Mouse (Mus musculus): ENCODE results near the gene Ryk. TPM values are rescaled to one million over a fixed set of nuclear protein-coding genes. Genes with fewer than 3 reads are reported as not detected.

Ryk gene
- polyA plus RNA-seq, 2 experiments, result 4.9 to 10.8 TPM

DNA sequence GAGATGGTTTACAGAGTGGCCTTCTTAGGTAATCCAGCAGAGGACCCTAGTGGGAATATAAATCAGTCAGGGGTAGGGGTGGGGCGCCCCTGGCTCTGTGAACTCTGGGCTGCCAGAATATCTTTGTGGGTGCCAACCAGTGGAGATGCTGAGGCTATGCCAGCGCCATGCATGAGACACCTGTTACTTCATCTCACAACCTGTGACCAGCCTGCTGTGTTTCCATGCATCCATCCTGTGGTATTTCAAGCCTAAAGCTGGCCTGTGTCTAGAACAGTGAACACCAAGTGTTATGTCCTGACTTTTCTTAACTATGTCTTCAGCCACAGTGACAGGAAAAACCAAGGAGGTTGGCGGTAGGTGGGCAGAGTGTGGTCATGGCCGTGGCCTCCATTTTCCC lies 3.2 kb upstream of the Ryk start:
- Histone ChIP-seq H3K27me3 (ENCODE audit: control insufficient read depth, insufficient read depth, low read length) (no peaks in the 10 kb centered on the region; the same call in 1 of the 2 replicates), H3K9ac (replicated peaks) (no peak overlapping the region), H3K4me2 (ENCODE audit: low read depth) (no peak overlapping the region), H3K27ac (no peak overlapping the region), H3K4me3 (ENCODE audit: insufficient read depth in 1 of 2, low read depth in 2 of 2, low read length in 2 of 2) (no peak overlapping the region), H3K36me3 (replicated peaks; ENCODE audit: control insufficient read depth, insufficient read depth, low read depth) (no peaks in the 10 kb centered on the region), H3K4me1 (replicated peaks; ENCODE audit: control insufficient read depth in 2 of 2, insufficient read depth in 2 of 2, low read length in 1 of 2) (peaks cover 0 to 9% of the 10 kb centered on the region in 2 experiments; a peak in 3 of 4 replicates), H3K9me3 (ENCODE audit: control insufficient read depth, low read length) (no peaks in the 10 kb centered on the region)
- DNase-seq (ENCODE audit: low read depth in 3 of 3, low spot score in 3 of 3) (no peak), ATAC-seq (ENCODE audit: insufficient read depth) (no peak)
- TF ChIP-seq EP300 (IDR thresholded peaks at IDR 0.05; ENCODE audit: low read depth) (no peak), CTCF (IDR thresholded peaks at IDR 0.05; ENCODE audit: low read depth) (no peak)
- WGBS (ENCODE audit: insufficient replicate concordance), result 73% methylated on average over 4 of the region's 4 CpGs

DNA sequence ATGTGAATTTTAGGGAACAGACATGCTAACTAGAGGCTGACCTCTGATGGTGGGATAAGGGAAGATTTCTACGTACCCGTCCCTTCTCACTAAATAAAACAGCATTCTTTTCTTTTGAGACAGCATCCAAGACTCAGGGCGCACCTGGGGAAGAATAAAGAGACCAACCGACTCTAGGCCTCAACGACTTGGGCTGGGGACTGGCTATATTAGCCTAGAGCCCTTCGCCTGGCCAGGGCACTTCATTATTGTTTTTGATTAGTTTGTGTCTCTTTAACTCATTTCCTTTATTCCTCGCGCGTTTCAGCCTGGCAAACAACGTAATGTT lies 339 bp upstream of the Ryk start:
- Histone ChIP-seq H3K9ac (replicated peaks) (peak overlapping the region; percentile 79), H3K36me3 (replicated peaks; ENCODE audit: control insufficient read depth, insufficient read depth, low read depth) (no peaks in the 10 kb centered on the region), H3K27ac (no peak overlapping the region), H3K27me3 (ENCODE audit: control insufficient read depth, insufficient read depth, low read length) (no peaks in the 10 kb centered on the region; the same call in 1 of the 2 replicates), H3K4me2 (ENCODE audit: low read depth) (peak overlapping the region; percentile 87), H3K4me1 (replicated peaks; ENCODE audit: control insufficient read depth in 2 of 2, insufficient read depth in 2 of 2, low read length in 1 of 2) (peaks cover 0 to 14% of the 10 kb centered on the region in 2 experiments; a peak in 3 of 4 replicates), H3K9me3 (ENCODE audit: control insufficient read depth, low read length) (no peaks in the 10 kb centered on the region), H3K4me3 (ENCODE audit: insufficient read depth in 1 of 2, low read depth in 2 of 2, low read length in 2 of 2) (peak overlapping the region; percentile 67 to 87)
- no peak for DNase-seq (ENCODE audit: low read depth in 3 of 3, low spot score in 3 of 3)
- WGBS (ENCODE audit: insufficient replicate concordance), result 19% methylated on average over 10 of the region's 10 CpGs
- no peak for TF ChIP-seq CTCF (IDR thresholded peaks at IDR 0.05; ENCODE audit: low read depth)
- no peak for TF ChIP-seq EP300 (IDR thresholded peaks at IDR 0.05; ENCODE audit: low read depth)
- ATAC-seq (ENCODE audit: insufficient read depth), result peak; percentile 28; the same call in 1 of the 2 replicates

DNA sequence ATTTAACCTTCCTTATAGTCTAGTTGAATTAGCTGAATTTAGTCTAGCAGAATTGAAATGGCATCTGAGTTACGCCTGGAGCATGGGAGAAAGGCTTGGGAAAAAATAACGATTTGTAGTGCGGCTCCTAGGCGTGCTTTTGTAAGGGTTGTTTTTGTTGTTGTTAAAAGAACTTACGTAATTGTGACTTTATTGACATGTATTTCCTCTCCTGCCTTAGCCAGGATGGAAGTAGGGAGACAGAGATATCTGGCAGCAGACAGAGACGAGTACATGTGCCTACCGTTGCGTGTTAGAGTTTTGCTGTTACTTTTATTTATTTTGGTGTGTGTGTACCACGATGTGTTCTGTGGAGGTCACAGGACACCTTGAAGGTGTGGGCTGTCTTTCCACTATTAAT lies 1.6 kb downstream of the Ryk start:
- ATAC-seq (ENCODE audit: insufficient read depth) (no peak), DNase-seq (ENCODE audit: low read depth in 3 of 3, low spot score in 3 of 3) (no peak)
- H3K9ac ChIP-seq (replicated peaks), result peak overlapping the region; percentile 18
- no peak overlapping the region for H3K27ac ChIP-seq
- no peaks in the 10 kb centered on the region for H3K36me3 ChIP-seq (replicated peaks; ENCODE audit: control insufficient read depth, insufficient read depth, low read depth)
- WGBS (ENCODE audit: insufficient replicate concordance), result 48% methylated on average over 9 of the region's 9 CpGs
- H3K4me2 ChIP-seq (ENCODE audit: low read depth), result peak overlapping the region; percentile 87
- no peaks in the 10 kb centered on the region for H3K9me3 ChIP-seq (ENCODE audit: control insufficient read depth, low read length)
- H3K4me1 ChIP-seq (replicated peaks; ENCODE audit: control insufficient read depth in 2 of 2, insufficient read depth in 2 of 2, low read length in 1 of 2), result peaks cover 8 to 31% of the 10 kb centered on the region in 2 experiments
- TF ChIP-seq EP300 (IDR thresholded peaks at IDR 0.05; ENCODE audit: low read depth) (no peak), CTCF (IDR thresholded peaks at IDR 0.05; ENCODE audit: low read depth) (no peak)
- H3K27me3 ChIP-seq (ENCODE audit: control insufficient read depth, insufficient read depth, low read length), result no peaks in the 10 kb centered on the region; the same call in 1 of the 2 replicates
- H3K4me3 ChIP-seq (ENCODE audit: insufficient read depth in 1 of 2, low read depth in 2 of 2, low read length in 2 of 2), result peak overlapping the region; percentile 17 to 87; a peak in 3 of 4 replicates

DNA sequence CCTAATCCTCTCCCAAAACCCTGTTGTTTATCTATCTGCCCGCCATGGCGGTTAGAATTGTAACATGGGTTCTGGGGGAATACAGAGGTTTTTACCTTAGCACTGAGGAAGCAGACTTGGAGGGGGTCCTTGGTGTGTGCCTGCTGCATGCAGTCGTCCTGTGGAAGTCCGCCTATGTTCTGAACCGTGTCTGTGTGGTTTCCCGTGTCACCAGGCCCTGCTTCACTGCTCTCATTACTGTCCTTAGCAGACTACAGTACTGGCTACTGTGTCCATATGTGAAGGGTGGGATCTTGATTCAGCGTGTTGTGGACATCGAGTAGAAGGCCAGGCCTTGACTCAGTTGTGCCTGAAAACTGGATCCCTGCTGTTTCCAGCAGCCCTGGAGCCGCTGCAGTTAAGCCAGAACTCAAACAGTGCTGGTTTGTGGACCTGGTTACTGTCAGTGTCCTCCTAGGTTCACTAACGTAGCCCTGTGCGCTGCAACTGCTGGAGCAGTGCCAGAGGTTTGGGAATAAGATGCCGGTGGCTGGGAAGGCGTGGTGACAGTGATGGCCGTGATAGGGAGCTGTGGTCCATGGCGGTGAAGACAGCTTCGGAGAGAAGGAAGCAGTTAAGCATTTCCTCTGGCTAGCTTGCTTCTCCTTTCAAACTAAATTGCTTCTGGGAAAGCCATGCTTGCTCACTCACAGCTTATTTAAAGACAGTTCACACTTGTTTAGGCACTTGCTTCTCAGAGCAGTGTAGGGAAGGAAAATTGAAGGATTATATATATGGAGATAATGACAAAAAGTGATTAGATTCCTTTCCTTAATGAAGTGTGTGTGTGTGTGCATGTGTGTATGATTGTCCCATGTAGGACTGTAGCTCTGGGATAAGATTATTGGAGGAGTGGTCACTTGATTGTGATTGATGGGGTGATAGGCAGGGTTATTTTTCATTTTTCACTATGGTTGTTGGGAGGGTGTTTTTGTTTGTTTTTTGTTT lies 6.4 kb downstream of the Ryk start:
- TF ChIP-seq CTCF (IDR thresholded peaks at IDR 0.05; ENCODE audit: low read depth) (no peak), EP300 (IDR thresholded peaks at IDR 0.05; ENCODE audit: low read depth) (no peak)
- Histone ChIP-seq H3K9ac (replicated peaks) (no peak overlapping the region), H3K27ac (no peak overlapping the region), H3K4me3 (ENCODE audit: insufficient read depth in 1 of 2, low read depth in 2 of 2, low read length in 2 of 2) (no peak overlapping the region), H3K9me3 (ENCODE audit: control insufficient read depth, low read length) (no peaks in the 10 kb centered on the region), H3K4me2 (ENCODE audit: low read depth) (peak overlapping the region; percentile 4; the same call in 1 of the 2 replicates), H3K27me3 (ENCODE audit: control insufficient read depth, insufficient read depth, low read length) (no peaks in the 10 kb centered on the region; the same call in 1 of the 2 replicates), H3K36me3 (replicated peaks; ENCODE audit: control insufficient read depth, insufficient read depth, low read depth) (no peaks in the 10 kb centered on the region), H3K4me1 (replicated peaks; ENCODE audit: control insufficient read depth in 2 of 2, insufficient read depth in 2 of 2, low read length in 1 of 2) (peaks cover 10 to 46% of the 10 kb centered on the region in 2 experiments)
- 16% methylated on average over 16 of the region's 16 CpGs for WGBS (ENCODE audit: insufficient replicate concordance)
- DNase-seq (ENCODE audit: low read depth in 3 of 3, low spot score in 3 of 3) (no peak), ATAC-seq (ENCODE audit: insufficient read depth) (no peak)

DNA sequence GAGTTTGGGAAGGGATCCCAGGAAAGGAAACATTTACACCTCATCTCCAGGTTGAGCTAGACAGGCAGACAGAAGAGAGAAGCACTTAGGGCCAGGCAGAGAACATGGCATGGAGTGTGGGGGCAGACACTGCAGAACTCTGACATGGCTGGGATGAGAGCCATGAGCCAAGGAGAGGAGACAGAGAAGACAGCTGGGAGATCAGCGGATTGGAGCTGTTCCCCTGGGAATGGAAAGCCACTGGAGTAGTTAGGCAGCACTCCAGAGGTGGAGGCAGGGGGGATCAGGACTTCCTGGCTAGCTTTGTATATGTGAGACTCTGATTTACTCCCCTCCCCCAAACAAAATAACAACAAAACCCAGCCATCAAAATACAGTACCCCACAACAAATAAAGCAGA lies 7.1 kb downstream of the Ryk start:
- TF ChIP-seq CTCF (IDR thresholded peaks at IDR 0.05; ENCODE audit: low read depth) (no peak), EP300 (IDR thresholded peaks at IDR 0.05; ENCODE audit: low read depth) (no peak)
- Histone ChIP-seq H3K9me3 (ENCODE audit: control insufficient read depth, low read length) (no peaks in the 10 kb centered on the region), H3K4me3 (ENCODE audit: insufficient read depth in 1 of 2, low read depth in 2 of 2, low read length in 2 of 2) (no peak overlapping the region), H3K27ac (no peak overlapping the region), H3K4me1 (replicated peaks; ENCODE audit: control insufficient read depth in 2 of 2, insufficient read depth in 2 of 2, low read length in 1 of 2) (peaks cover 10 to 44% of the 10 kb centered on the region in 2 experiments), H3K9ac (replicated peaks) (no peak overlapping the region), H3K4me2 (ENCODE audit: low read depth) (no peak overlapping the region), H3K27me3 (ENCODE audit: control insufficient read depth, insufficient read depth, low read length) (no peaks in the 10 kb centered on the region), H3K36me3 (replicated peaks; ENCODE audit: control insufficient read depth, insufficient read depth, low read depth) (no peaks in the 10 kb centered on the region)
- no peak for ATAC-seq (ENCODE audit: insufficient read depth)
- WGBS (ENCODE audit: insufficient replicate concordance), result 41% methylated on average over 1 of the region's 1 CpGs
- DNase-seq (ENCODE audit: low read depth in 3 of 3, low spot score in 3 of 3), result no peak

All from liver, embryonic 14.5 days (tissue).